Mouse (Mus musculus) intestine, embryonic 16.5 days (tissue): ENCODE measurements around the gene Actl11. TPM values are rescaled to one million over a fixed set of nuclear protein-coding genes. Genes with fewer than 3 reads are reported as not detected.

Experiments used
- ATAC-seq: fragments of 200-750 bp; cut with Nextera tagmentation; 2 replicates; pipeline ENCODE4 v1.8.0; 2017; ENCODE audit warnings: moderate TSS enrichment, moderate library complexity
- H3K27ac ChIP-seq: fragments of 300-500 bp; sonication (generic); 2 replicates; pipeline ENCODE4 v1.5.1; 2014; ENCODE audit warnings: mild to moderate bottlenecking, low read length
- H3K27me3 ChIP-seq: fragments of 300-500 bp; sonication (generic); replicated peaks from 2 replicates; pipeline ENCODE4 v1.6.1; 2014; ENCODE audit warnings: low read length, control low read depth, mixed read lengths; ENCODE audit not compliant: control insufficient read depth, insufficient read depth
- H3K36me3 ChIP-seq: fragments of 300-500 bp; sonication (generic); 2 replicates; pipeline ENCODE4 v1.6.1; 2014; ENCODE audit warnings: low read length, control low read depth; ENCODE audit not compliant: control insufficient read depth, insufficient read depth
- H3K4me1 ChIP-seq: fragments of 300-500 bp; sonication (generic); 2 replicates; pipeline ENCODE4 v1.6.1; 2014; ENCODE audit warnings: low read length, control low read depth, mixed read lengths; ENCODE audit not compliant: control insufficient read depth, insufficient read depth
- H3K4me2 ChIP-seq: fragments of 300-500 bp; sonication (generic); 2 replicates; pipeline ENCODE4 v1.6.1; 2014; ENCODE audit warnings: low read depth, low read length, control low read depth
- H3K4me3 ChIP-seq: fragments of 300-500 bp; sonication (generic); 2 replicates; pipeline ENCODE4 v1.5.1; 2014; ENCODE audit warnings: mild to moderate bottlenecking, low read length
- H3K9ac ChIP-seq: fragments of 300-500 bp; sonication (generic); 2 replicates; pipeline ENCODE4 v1.6.1; 2014; ENCODE audit warnings: low read depth, low read length
- H3K9me3 ChIP-seq: fragments of 300-500 bp; sonication (generic); 2 replicates; pipeline ENCODE4 v1.6.1; 2016; ENCODE audit warnings: low read length, control low read depth; ENCODE audit not compliant: control insufficient read depth
- WGBS: fragments of 180-500 bp; shearing (Covaris S2); extraction: QIAGEN DNeasy Blood & Tissue Kit; methylation state at CpG from one replicate; pipeline ENCODE4 v1.1.7; 2014; 5-methylcytosine and 5-hydroxymethylcytosine counted together
- polyA plus RNA-seq: library from polyadenylated mRNA; unstranded; fragments of >200 nt; fragmentation: Nextera tagmentation; extraction: Ambion mirVana; gene quantifications from 2 replicates; pipeline ENCODE4 v1.2.1, GENCODE M21; 2015

Actl11 gene
- polyA plus RNA-seq, 1 experiment from 2014 or later: not detected

DNA sequence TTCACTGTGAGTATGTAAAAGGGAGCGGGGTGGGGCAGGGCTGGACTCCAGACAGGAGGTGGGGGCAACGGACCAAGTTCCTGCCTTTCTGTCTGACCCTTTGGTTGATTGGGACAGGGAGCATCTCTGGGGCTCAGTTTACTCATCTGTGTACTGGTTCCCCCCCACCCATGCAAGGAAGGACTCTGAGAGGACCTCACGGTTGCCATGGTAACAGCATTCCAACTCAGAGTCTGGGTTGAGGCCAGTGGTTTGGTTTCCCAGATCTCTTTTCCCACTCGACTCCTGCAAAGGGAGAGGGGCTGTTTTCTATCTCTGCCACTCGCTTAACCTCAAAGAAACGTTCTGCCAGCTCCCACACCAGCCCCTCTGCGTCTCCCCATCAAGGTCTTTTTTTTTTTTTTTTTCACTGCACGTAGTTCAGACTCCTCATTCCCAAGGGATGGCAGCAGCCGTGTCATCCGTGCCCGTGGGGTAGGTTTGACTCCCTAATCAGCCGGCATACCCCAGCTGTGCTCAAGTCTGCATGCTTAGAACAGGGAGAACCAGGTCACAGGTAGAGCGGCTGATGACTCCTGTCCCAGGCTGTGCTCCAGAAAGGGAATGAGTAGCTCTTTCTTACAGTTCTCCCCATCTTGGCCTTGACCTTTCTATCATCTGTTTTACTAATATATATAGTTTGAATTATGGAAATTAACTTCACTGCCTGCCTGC lies 10.2 kb upstream of the Actl11 start:
- Histone ChIP-seq H3K4me1 (0 out of 2 replicates have a peak, but pooled peaks cover 2% of the 10 kb centered on the region), H3K36me3 (peaks cover 10% of the 10 kb centered on the region; the same call in 1 of the 2 replicates), H3K4me2 (no peak overlapping the region), H3K9ac (no peak overlapping the region), H3K4me3 (no peak overlapping the region), H3K27me3 (no peaks in the 10 kb centered on the region), H3K27ac (no peak overlapping the region), H3K9me3 (no peaks in the 10 kb centered on the region)
- no peak for ATAC-seq
- 32% methylated on average over 13 of the region's 13 CpGs for WGBS

DNA sequence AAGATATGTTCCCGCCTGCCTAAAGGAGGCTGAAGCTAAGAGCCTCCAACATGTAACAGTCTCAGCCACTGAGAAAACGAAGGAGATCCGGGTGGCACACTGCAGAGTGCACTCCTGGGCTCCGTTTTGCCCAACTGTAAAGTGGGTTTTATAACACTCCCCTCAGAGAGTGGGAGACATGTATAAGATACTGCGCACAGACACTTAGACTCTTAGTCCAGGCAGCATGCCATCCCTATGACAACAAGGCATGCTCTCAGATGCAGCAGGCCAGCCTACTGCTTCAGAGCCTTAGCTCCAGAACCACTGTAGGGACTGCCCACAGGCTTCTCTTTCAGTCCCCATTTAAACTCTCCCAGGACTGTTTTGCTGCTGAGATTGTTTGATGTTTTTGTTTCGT lies 9.4 kb upstream of the Actl11 start:
- Histone ChIP-seq H3K36me3 (peaks cover 6% of the 10 kb centered on the region; the same call in 1 of the 2 replicates), H3K4me2 (no peak overlapping the region), H3K27me3 (no peaks in the 10 kb centered on the region), H3K27ac (no peak overlapping the region), H3K4me1 (0 out of 2 replicates have a peak, but pooled peaks cover 2% of the 10 kb centered on the region), H3K9me3 (no peaks in the 10 kb centered on the region), H3K4me3 (no peak overlapping the region), H3K9ac (no peak overlapping the region)
- ATAC-seq: no peak
- WGBS: 86% methylated on average over 6 of the region's 6 CpGs

DNA sequence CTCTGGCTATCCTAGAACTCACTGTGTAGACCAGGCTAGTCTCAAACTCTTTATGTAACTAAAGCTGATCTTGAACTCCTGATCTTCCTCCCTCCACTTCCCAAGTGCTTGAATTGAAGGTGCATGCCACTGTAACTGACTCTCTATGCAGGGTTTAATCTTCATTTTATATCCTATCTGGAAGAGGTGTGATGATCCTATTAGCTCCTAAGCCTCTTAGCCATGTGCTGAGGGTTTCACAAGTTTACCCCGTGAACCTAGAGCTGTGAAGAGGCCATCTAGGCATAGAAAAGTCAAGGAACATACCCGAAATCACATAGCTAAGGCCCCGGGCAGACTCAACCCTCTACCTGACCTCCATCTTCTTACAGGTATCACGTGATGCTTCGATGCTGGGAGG lies 8.8 kb upstream of the Actl11 start:
- Histone ChIP-seq H3K4me3 (no peak overlapping the region), H3K27ac (no peak overlapping the region), H3K27me3 (no peaks in the 10 kb centered on the region), H3K9ac (no peak overlapping the region), H3K4me1 (0 out of 2 replicates have a peak, but pooled peaks cover 2% of the 10 kb centered on the region), H3K4me2 (no peak overlapping the region), H3K9me3 (no peaks in the 10 kb centered on the region), H3K36me3 (peaks cover 6% of the 10 kb centered on the region; the same call in 1 of the 2 replicates)
- WGBS: 85% methylated on average over 5 of the region's 5 CpGs
- ATAC-seq: no peak

DNA sequence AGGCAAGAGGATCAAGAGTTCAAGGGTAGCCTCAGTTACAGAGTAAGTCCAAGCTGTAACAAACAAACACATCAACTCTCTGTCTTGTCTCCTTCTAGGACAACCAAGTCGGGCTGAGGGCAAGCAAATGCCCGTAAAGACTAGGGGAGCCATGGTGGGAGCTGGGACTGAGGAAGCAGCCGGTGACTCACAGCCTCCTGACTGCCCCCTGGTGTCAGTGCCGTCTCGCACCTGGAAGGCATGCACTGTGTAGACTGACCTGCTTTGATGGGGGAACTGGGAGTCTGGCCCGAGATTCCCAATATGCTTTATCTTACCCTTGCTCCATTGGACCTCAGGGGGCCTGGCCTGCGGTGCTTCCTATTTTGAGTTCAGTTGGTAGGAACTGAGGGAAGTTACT lies 5.2 kb upstream of the Actl11 start:
- Histone ChIP-seq H3K9ac (no peak overlapping the region), H3K9me3 (no peaks in the 10 kb centered on the region), H3K4me3 (no peak overlapping the region), H3K4me2 (no peak overlapping the region), H3K27ac (no peak overlapping the region), H3K4me1 (peaks cover 5% of the 10 kb centered on the region; the same call in 1 of the 2 replicates), H3K27me3 (no peaks in the 10 kb centered on the region), H3K36me3 (no peaks in the 10 kb centered on the region)
- WGBS: 36% methylated on average over 7 of the region's 7 CpGs
- 0 out of 2 replicates have a peak, but pooled peaks have one; percentile 56 for ATAC-seq

DNA sequence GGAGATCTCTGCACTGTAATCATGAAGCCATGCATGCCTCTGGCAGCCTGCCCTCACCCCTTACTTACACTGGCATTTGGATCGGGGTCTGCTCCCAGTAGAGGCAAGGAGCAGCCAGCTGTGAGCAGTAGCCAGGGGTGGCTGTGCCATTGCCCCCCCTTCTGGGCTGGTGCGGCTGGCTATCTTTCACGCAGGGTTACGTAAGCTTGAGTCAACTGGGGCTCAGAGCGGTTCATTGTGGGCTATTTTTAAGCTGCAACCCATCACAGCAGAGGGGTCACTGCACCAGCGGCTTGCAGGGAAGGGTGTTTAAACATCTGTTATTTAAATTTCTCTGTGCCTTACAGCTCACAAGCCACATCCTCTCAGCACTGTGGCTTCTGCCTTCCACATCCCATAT lies 4.3 kb upstream of the Actl11 start:
- 31% methylated on average over 6 of the region's 6 CpGs for WGBS
- H3K36me3 ChIP-seq: no peaks in the 10 kb centered on the region
- no peak overlapping the region for H3K4me2 ChIP-seq
- ATAC-seq: no peak
- no peak overlapping the region for H3K9ac ChIP-seq
- no peaks in the 10 kb centered on the region for H3K27me3 ChIP-seq
- H3K4me3 ChIP-seq: no peak overlapping the region
- peaks cover 9% of the 10 kb centered on the region for H3K4me1 ChIP-seq
- H3K27ac ChIP-seq: no peak overlapping the region
- H3K9me3 ChIP-seq: no peaks in the 10 kb centered on the region

DNA sequence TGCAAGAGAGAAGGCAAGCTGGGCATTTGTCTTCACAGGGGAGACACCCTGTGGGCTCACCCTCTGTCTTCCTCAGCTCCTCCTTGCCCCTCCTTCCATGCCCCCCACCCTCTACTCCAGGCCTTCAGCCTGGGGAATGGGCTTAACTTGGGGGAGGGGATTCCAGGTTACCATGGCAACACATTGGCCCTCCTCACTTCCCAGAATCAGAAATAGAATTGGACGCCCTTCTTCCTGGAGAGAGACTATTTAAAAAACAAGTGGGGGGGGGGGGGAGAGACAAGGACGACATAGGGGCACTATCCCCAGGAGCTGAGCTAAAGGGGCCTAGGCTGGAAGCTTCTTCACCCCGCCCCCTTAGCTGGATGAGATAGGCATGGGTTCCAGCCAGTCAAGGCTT lies 3.0 kb upstream of the Actl11 start:
- Histone ChIP-seq H3K4me1 (peaks cover 9% of the 10 kb centered on the region), H3K27ac (no peak overlapping the region), H3K4me2 (no peak overlapping the region), H3K4me3 (no peak overlapping the region), H3K36me3 (no peaks in the 10 kb centered on the region), H3K9ac (no peak overlapping the region), H3K27me3 (no peaks in the 10 kb centered on the region), H3K9me3 (no peaks in the 10 kb centered on the region)
- 34% methylated on average over 3 of the region's 3 CpGs for WGBS
- ATAC-seq: no peak

DNA sequence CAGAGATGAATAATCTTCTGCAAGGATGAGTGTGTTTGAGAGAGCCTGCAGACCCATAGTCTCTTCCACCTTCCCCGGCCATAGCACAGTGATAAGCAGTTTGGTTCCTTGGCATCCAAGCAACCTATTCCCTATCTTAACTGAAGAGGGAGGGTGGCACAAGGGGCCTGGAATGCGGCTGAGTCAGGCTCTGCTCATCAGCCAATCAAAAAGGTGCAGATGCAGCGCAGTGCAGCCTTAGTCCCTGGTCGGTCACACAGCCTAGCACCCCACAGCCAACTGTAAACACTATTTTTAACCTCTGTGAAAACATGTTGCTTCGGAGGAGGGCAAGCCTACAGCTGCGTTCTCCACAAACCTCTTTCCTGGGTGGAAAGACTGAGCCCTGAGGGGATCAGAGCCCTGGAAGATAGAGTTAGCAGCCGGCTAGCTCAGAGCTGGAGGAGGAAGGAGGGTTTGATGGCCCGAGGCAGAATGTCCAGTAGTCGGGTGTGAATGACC lies 1.3 kb upstream of the Actl11 start:
- no peak for ATAC-seq
- H3K4me2 ChIP-seq: no peak overlapping the region
- 41% methylated on average over 9 of the region's 9 CpGs for WGBS
- no peak overlapping the region for H3K27ac ChIP-seq
- no peaks in the 10 kb centered on the region for H3K27me3 ChIP-seq
- no peaks in the 10 kb centered on the region for H3K9me3 ChIP-seq
- no peak overlapping the region for H3K4me3 ChIP-seq
- no peak overlapping the region for H3K9ac ChIP-seq
- H3K4me1 ChIP-seq: peaks cover 21% of the 10 kb centered on the region
- H3K36me3 ChIP-seq: no peaks in the 10 kb centered on the region

DNA sequence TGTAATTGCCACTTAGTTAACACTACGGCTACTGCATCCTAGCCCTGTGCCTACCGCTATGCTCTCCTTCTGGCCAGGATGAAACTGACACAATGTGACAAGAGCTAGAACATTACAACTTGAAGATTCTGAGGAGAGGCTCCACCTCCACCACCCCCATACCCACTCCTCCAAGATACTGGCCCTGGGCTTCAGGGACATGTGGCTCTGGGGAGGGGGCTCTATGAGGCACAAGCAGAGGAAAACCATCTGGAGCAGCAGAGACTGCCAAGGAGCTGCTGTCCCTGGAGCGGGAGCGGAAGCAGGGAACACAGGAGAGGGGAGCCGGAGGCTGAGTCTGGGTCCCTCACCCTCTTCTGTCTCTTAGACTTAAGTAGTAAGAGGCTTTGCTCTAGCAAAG lies 520 bp upstream of the Actl11 start:
- no peaks in the 10 kb centered on the region for H3K36me3 ChIP-seq
- H3K9me3 ChIP-seq: no peaks in the 10 kb centered on the region
- ATAC-seq: no peak
- H3K4me1 ChIP-seq: peaks cover 22% of the 10 kb centered on the region
- no peak overlapping the region for H3K27ac ChIP-seq
- H3K9ac ChIP-seq: 0 out of 2 replicates have a peak overlapping the region, but pooled peaks have one; percentile 2
- H3K4me3 ChIP-seq: no peak overlapping the region
- H3K27me3 ChIP-seq: no peaks in the 10 kb centered on the region
- WGBS: 67% methylated on average over 5 of the region's 5 CpGs
- H3K4me2 ChIP-seq: no peak overlapping the region

DNA sequence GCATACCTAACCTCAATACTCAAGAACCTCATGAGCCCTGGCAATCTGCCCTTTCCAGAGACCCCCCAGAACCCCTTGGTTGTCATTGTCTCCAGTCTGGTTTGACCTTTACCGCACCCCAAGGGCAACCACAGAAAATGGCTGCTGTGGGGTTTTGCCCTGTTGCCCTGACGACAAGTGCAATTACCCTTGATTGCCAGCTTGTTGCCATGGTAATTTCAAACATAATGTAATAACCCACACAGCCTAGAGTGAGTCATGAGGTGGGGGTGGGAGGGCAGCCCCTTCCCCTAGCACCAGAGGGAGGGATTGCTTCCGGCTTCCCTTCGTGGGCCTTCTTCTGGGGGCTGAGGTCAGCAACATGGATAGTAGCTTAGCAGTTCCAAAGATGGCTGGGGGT lies 4.0 kb downstream of the Actl11 start:
- H3K9ac ChIP-seq: no peak overlapping the region
- H3K27me3 ChIP-seq: peaks cover 14% of the 10 kb centered on the region
- H3K9me3 ChIP-seq: no peaks in the 10 kb centered on the region
- peaks cover 31% of the 10 kb centered on the region for H3K4me1 ChIP-seq
- H3K27ac ChIP-seq: no peak overlapping the region
- ATAC-seq: no peak
- H3K36me3 ChIP-seq: no peaks in the 10 kb centered on the region
- no peak overlapping the region for H3K4me3 ChIP-seq
- WGBS: 61% methylated on average over 4 of the region's 4 CpGs
- H3K4me2 ChIP-seq: no peak overlapping the region
